Mouse (Mus musculus): ENCODE data around the gene Kcnk1.

The Kcnk1 gene

GRCm38 (mm10) chr8:125996031-125996839 is 1.3 kb downstream of the Kcnk1 start:
- DNase-seq (ENCODE audit: low read depth, low spot score), result peak; percentile 7

- no peak for DNase-seq (ENCODE audit: low read depth, low spot score)
These were observed 2.0 kb downstream of the Kcnk1 start for GRCm38 (mm10) chr8:125996980-125997379.

- DNase-seq (ENCODE audit: low read depth, low spot score), result no peak
These were observed 2.6 kb downstream of the Kcnk1 start for GRCm38 (mm10) chr8:125997550-125997949.

GRCm38 (mm10) chr8:125999842-126000395 is 4.9 kb downstream of the Kcnk1 start:
- no peak for DNase-seq (ENCODE audit: low read depth, low spot score)

- no peak for DNase-seq (ENCODE audit: low read depth, low spot score)
These were observed 8.6 kb downstream of the Kcnk1 start for GRCm38 (mm10) chr8:126003546-126003945.

- no peak for DNase-seq (ENCODE audit: low read depth, low spot score)
These were observed 10.0 kb downstream of the Kcnk1 start for GRCm38 (mm10) chr8:126004953-126005352.

GRCm38 (mm10) chr8:126006310-126006990 is 11.5 kb downstream of the Kcnk1 start:
- DNase-seq (ENCODE audit: low read depth, low spot score), result no peak

GRCm38 (mm10) chr8:126007538-126008330 is 12.8 kb downstream of the Kcnk1 start:
- DNase-seq (ENCODE audit: low read depth, low spot score), result no peak

GRCm38 (mm10) chr8:126008945-126009344 is 14.0 kb downstream of the Kcnk1 start:
- DNase-seq (ENCODE audit: low read depth, low spot score), result no peak

- no peak for DNase-seq (ENCODE audit: low read depth, low spot score)
These were observed 15.9 kb downstream of the Kcnk1 start for GRCm38 (mm10) chr8:126010900-126011299.

- DNase-seq (ENCODE audit: low read depth, low spot score), result no peak
These were observed 17.4 kb downstream of the Kcnk1 start for GRCm38 (mm10) chr8:126012334-126012733.

GRCm38 (mm10) chr8:126013646-126014045 is 18.7 kb downstream of the Kcnk1 start:
- DNase-seq (ENCODE audit: low read depth, low spot score), result no peak

GRCm38 (mm10) chr8:126021932-126022331 is 27.0 kb downstream of the Kcnk1 start:
- no peak for DNase-seq (ENCODE audit: low read depth, low spot score)

GRCm38 (mm10) chr8:126023706-126024305 is 28.8 kb downstream of the Kcnk1 start:
- DNase-seq (ENCODE audit: low read depth, low spot score), result no peak

- no peak for DNase-seq (ENCODE audit: low read depth, low spot score)
These were observed 29.9 kb downstream of the Kcnk1 start for GRCm38 (mm10) chr8:126024891-126025290.

GRCm38 (mm10) chr8:126026121-126026520 is 31.2 kb downstream of the Kcnk1 start:
- no peak for DNase-seq (ENCODE audit: low read depth, low spot score)

- DNase-seq (ENCODE audit: low read depth, low spot score), result no peak
These were observed 31.6 kb downstream of the Kcnk1 start for GRCm38 (mm10) chr8:126026584-126026983.

- DNase-seq (ENCODE audit: low read depth, low spot score), result no peak
These were observed 32.5 kb downstream of the Kcnk1 start for GRCm38 (mm10) chr8:126027486-126027885.

GRCm38 (mm10) chr8:126028941-126029340 is 34.0 kb downstream of the Kcnk1 start:
- DNase-seq (ENCODE audit: low read depth, low spot score), result no peak

GRCm38 (mm10) chr8:126032776-126033175 is 37.8 kb downstream of the Kcnk1 start:
- no peak for DNase-seq (ENCODE audit: low read depth, low spot score)

- DNase-seq (ENCODE audit: low read depth, low spot score), result no peak
These were observed 40.1 kb downstream of the Kcnk1 start for GRCm38 (mm10) chr8:126035046-126035445.

Data from skeletal muscle tissue, adult 2 months (tissue).